Mouse (Mus musculus): ENCODE results near the gene F2. TPM values are rescaled to one million over a fixed set of nuclear protein-coding genes. Genes with fewer than 3 reads are reported as not detected.
"Not testable (repeated sequence)": the region's sequence is repeated elsewhere in the genome, so short reads cannot be mapped to it uniquely, and the experiment has no call there.

F2 gene
- polyA plus RNA-seq, 1 experiment from 2014 or later, result 0.14 TPM

GRCm38 (mm10) chr2:91622356-91622755 is 13.9 kb downstream of the F2 start:
- 93% methylated on average over 5 of the region's 5 CpGs for WGBS
- Histone ChIP-seq H3K27me3 (ENCODE audit: low read depth, poor library complexity, severe bottlenecking) (no peaks in the 10 kb centered on the region), H3K4me3 (no peak overlapping the region), H3K27ac (replicated peaks) (no peak overlapping the region), H3K36me3 (peaks cover 73% of the 10 kb centered on the region), H3K9me3 (replicated peaks) (no peaks in the 10 kb centered on the region), H3K4me1 (no peaks in the 10 kb centered on the region)
- DNase-seq (ENCODE audit: low spot score), result no peak

GRCm38 (mm10) chr2:91609370-91609769 is 26.8 kb downstream of the F2 start:
- peaks cover 88% of the 10 kb centered on the region for H3K36me3 ChIP-seq
- not testable (repeated sequence) for H3K27me3 ChIP-seq (ENCODE audit: low read depth, poor library complexity, severe bottlenecking); DNase-seq (ENCODE audit: low spot score)

GRCm38 (mm10) chr2:91602389-91602788 is 33.8 kb downstream of the F2 start:
- no peak overlapping the region for H3K4me3 ChIP-seq
- 90% methylated on average over 4 of the region's 4 CpGs for WGBS
- H3K4me1 ChIP-seq, result no peaks in the 10 kb centered on the region
- H3K9me3 ChIP-seq (replicated peaks), result no peaks in the 10 kb centered on the region
- DNase-seq (ENCODE audit: low spot score), result no peak
- H3K36me3 ChIP-seq, result peaks cover 97% of the 10 kb centered on the region
- H3K27me3 ChIP-seq (ENCODE audit: low read depth, poor library complexity, severe bottlenecking), result no peaks in the 10 kb centered on the region
- no peak overlapping the region for H3K27ac ChIP-seq (replicated peaks)

More at GRCm38 (mm10) chr2:91609370-91609769, 26.8 kb downstream of the F2 start:
- not testable (repeated sequence) for H3K4me1 ChIP-seq; H3K27ac ChIP-seq (replicated peaks); H3K4me3 ChIP-seq; H3K9me3 ChIP-seq (replicated peaks)

- H3K36me3 ChIP-seq, result peaks cover 99% of the 10 kb centered on the region
- 93% methylated on average over 4 of the region's 4 CpGs for WGBS
- no peaks in the 10 kb centered on the region for H3K9me3 ChIP-seq (replicated peaks)
- H3K27me3 ChIP-seq (ENCODE audit: low read depth, poor library complexity, severe bottlenecking), result no peaks in the 10 kb centered on the region
- H3K4me3 ChIP-seq, result no peak overlapping the region
- no peaks in the 10 kb centered on the region for H3K4me1 ChIP-seq
- DNase-seq (ENCODE audit: low spot score), result no peak
- no peak overlapping the region for H3K27ac ChIP-seq (replicated peaks)
These were observed 35.7 kb downstream of the F2 start for GRCm38 (mm10) chr2:91600475-91600874.

GRCm38 (mm10) chr2:91586242-91586641 is 50.0 kb downstream of the F2 start:
- Histone ChIP-seq H3K27me3 (ENCODE audit: low read depth, poor library complexity, severe bottlenecking) (no peaks in the 10 kb centered on the region), H3K27ac (replicated peaks) (no peak overlapping the region), H3K4me3 (no peak overlapping the region), H3K9me3 (replicated peaks) (no peaks in the 10 kb centered on the region), H3K4me1 (no peaks in the 10 kb centered on the region), H3K36me3 (peaks cover 98% of the 10 kb centered on the region)
- no peak for DNase-seq (ENCODE audit: low spot score)
- WGBS, result 85% methylated on average over 1 of the region's 1 CpGs

GRCm38 (mm10) chr2:91580894-91581293 is 55.3 kb downstream of the F2 start:
- no peaks in the 10 kb centered on the region for H3K4me1 ChIP-seq
- no peaks in the 10 kb centered on the region for H3K27me3 ChIP-seq (ENCODE audit: low read depth, poor library complexity, severe bottlenecking)
- 98% methylated on average over 1 of the region's 1 CpGs for WGBS
- DNase-seq (ENCODE audit: low spot score), result no peak
- no peak overlapping the region for H3K4me3 ChIP-seq
- H3K27ac ChIP-seq (replicated peaks), result no peak overlapping the region
- no peaks in the 10 kb centered on the region for H3K9me3 ChIP-seq (replicated peaks)
- H3K36me3 ChIP-seq, result peaks cover 98% of the 10 kb centered on the region

Other genes with a start within 250 kb of the F2 start
- gene 1110051M20Rik, start 191.7 kb downstream of the F2 start, polyA plus RNA-seq (2016; fragmentation: Nextera tagmentation; extraction: Ambion mirVana), result 87.1 and 98.5 TPM in 2 replicates
- 7.0 and 7.1 TPM in 2 replicates for gene Lrp4, start 178.9 kb downstream of the F2 start, polyA plus RNA-seq (2016; fragmentation: Nextera tagmentation; extraction: Ambion mirVana)
- 148 and 165 TPM in 2 replicates for gene Ckap5, start 109.7 kb downstream of the F2 start, polyA plus RNA-seq (2016; fragmentation: Nextera tagmentation; extraction: Ambion mirVana)
- gene Zfp408, start 13.4 kb upstream of the F2 start, polyA plus RNA-seq (2016; fragmentation: Nextera tagmentation; extraction: Ambion mirVana), result 9.6 and 10.3 TPM in 2 replicates
- 75.2 and 82.6 TPM in 2 replicates for gene Arhgap1, start 13.4 kb upstream of the F2 start, polyA plus RNA-seq (2016; fragmentation: Nextera tagmentation; extraction: Ambion mirVana)
- 22.9 and 25.5 TPM in 2 replicates for gene Atg13, start 74.2 kb upstream of the F2 start, polyA plus RNA-seq (2016; fragmentation: Nextera tagmentation; extraction: Ambion mirVana)
- 22.5 and 26.2 TPM in 2 replicates for gene Harbi1, start 74.4 kb upstream of the F2 start, polyA plus RNA-seq (2016; fragmentation: Nextera tagmentation; extraction: Ambion mirVana)
- 21.2 and 23.1 TPM in 2 replicates for gene Ambra1, start 93.7 kb upstream of the F2 start, polyA plus RNA-seq (2016; fragmentation: Nextera tagmentation; extraction: Ambion mirVana)